Mouse (Mus musculus): ENCODE results near the gene Fam53b. TPM values are rescaled to one million over a fixed set of nuclear protein-coding genes. Genes with fewer than 3 reads are reported as not detected.
A peak's percentile ranks its signal among the peaks of the same experiment; 100 is the strongest.

The Fam53b gene
- 14.8 and 16.1 TPM in 2 replicates for polyA plus RNA-seq (2012; rRNA removed)

GRCm38 (mm10) chr7:132813416-132814088 is at the start of gene Fam53b:
Gene Fam53b, minus strand, starts transcription at chr7:132813886.
- peak; percentile 80 for DNase-seq (ENCODE audit: low read depth)
- peak; percentile 9; the same call in 1 of the 2 replicates for TF ChIP-seq CTCF (IDR thresholded peaks at IDR 0.05; ENCODE audit: borderline replicate concordance, extremely low read depth, insufficient read depth, insufficient read length)
- TF ChIP-seq POLR2A (IDR thresholded peaks at IDR 0.05; ENCODE audit: borderline replicate concordance, extremely low read depth, insufficient read depth, insufficient read length, poor library complexity, severe bottlenecking), result peak; percentile 62

- no peak for TF ChIP-seq CTCF (IDR thresholded peaks at IDR 0.05; ENCODE audit: borderline replicate concordance, extremely low read depth, insufficient read depth, insufficient read length)
- peak; percentile 28; the same call in 1 of the 2 replicates for TF ChIP-seq POLR2A (IDR thresholded peaks at IDR 0.05; ENCODE audit: borderline replicate concordance, extremely low read depth, insufficient read depth, insufficient read length, poor library complexity, severe bottlenecking)
- DNase-seq (ENCODE audit: low read depth), result peak; percentile 96
Observed at GRCm38 (mm10) chr7:132859042-132859958, 45.6 kb upstream of the Fam53b start, which contains the start of gene Abraxas2. Gene Abraxas2, plus strand, starts transcription at chr7:132859225.

- no peak for TF ChIP-seq CTCF (IDR thresholded peaks at IDR 0.05; ENCODE audit: borderline replicate concordance, extremely low read depth, insufficient read depth, insufficient read length)
- no peak for TF ChIP-seq POLR2A (IDR thresholded peaks at IDR 0.05; ENCODE audit: borderline replicate concordance, extremely low read depth, insufficient read depth, insufficient read length, poor library complexity, severe bottlenecking)
- no peak for DNase-seq (ENCODE audit: low read depth)
Observed at GRCm38 (mm10) chr7:132858043-132858608, 44.4 kb upstream of the Fam53b start.

GRCm38 (mm10) chr7:132856083-132856482 is 42.4 kb upstream of the Fam53b start:
- no peak for DNase-seq (ENCODE audit: low read depth)
- TF ChIP-seq CTCF (IDR thresholded peaks at IDR 0.05; ENCODE audit: borderline replicate concordance, extremely low read depth, insufficient read depth, insufficient read length) (no peak), POLR2A (IDR thresholded peaks at IDR 0.05; ENCODE audit: borderline replicate concordance, extremely low read depth, insufficient read depth, insufficient read length, poor library complexity, severe bottlenecking) (no peak)

- TF ChIP-seq POLR2A (IDR thresholded peaks at IDR 0.05; ENCODE audit: borderline replicate concordance, extremely low read depth, insufficient read depth, insufficient read length, poor library complexity, severe bottlenecking), result no peak
- no peak for TF ChIP-seq CTCF (IDR thresholded peaks at IDR 0.05; ENCODE audit: borderline replicate concordance, extremely low read depth, insufficient read depth, insufficient read length)
- DNase-seq (ENCODE audit: low read depth), result peak; percentile 47
Observed at GRCm38 (mm10) chr7:132853946-132854345, 40.3 kb upstream of the Fam53b start.

- peak; percentile 3 for DNase-seq (ENCODE audit: low read depth)
- TF ChIP-seq POLR2A (IDR thresholded peaks at IDR 0.05; ENCODE audit: borderline replicate concordance, extremely low read depth, insufficient read depth, insufficient read length, poor library complexity, severe bottlenecking), result no peak
- no peak for TF ChIP-seq CTCF (IDR thresholded peaks at IDR 0.05; ENCODE audit: borderline replicate concordance, extremely low read depth, insufficient read depth, insufficient read length)
Observed at GRCm38 (mm10) chr7:132853361-132853760, 39.7 kb upstream of the Fam53b start.

- TF ChIP-seq POLR2A (IDR thresholded peaks at IDR 0.05; ENCODE audit: borderline replicate concordance, extremely low read depth, insufficient read depth, insufficient read length, poor library complexity, severe bottlenecking) (peak; percentile 45; the same call in 1 of the 2 replicates), CTCF (IDR thresholded peaks at IDR 0.05; ENCODE audit: borderline replicate concordance, extremely low read depth, insufficient read depth, insufficient read length) (no peak)
- DNase-seq (ENCODE audit: low read depth), result peak; percentile 97
Observed at GRCm38 (mm10) chr7:132852173-132852844, 38.6 kb upstream of the Fam53b start, which contains the start of gene Eef1akmt2. Gene Eef1akmt2, minus strand, starts transcription at chr7:132852673.

- DNase-seq (ENCODE audit: low read depth), result no peak
- TF ChIP-seq POLR2A (IDR thresholded peaks at IDR 0.05; ENCODE audit: borderline replicate concordance, extremely low read depth, insufficient read depth, insufficient read length, poor library complexity, severe bottlenecking) (no peak), CTCF (IDR thresholded peaks at IDR 0.05; ENCODE audit: borderline replicate concordance, extremely low read depth, insufficient read depth, insufficient read length) (no peak)
Observed at GRCm38 (mm10) chr7:132843152-132843551, 29.5 kb upstream of the Fam53b start.

GRCm38 (mm10) chr7:132842455-132842854 is 28.8 kb upstream of the Fam53b start:
- no peak for TF ChIP-seq CTCF (IDR thresholded peaks at IDR 0.05; ENCODE audit: borderline replicate concordance, extremely low read depth, insufficient read depth, insufficient read length)
- TF ChIP-seq POLR2A (IDR thresholded peaks at IDR 0.05; ENCODE audit: borderline replicate concordance, extremely low read depth, insufficient read depth, insufficient read length, poor library complexity, severe bottlenecking), result no peak
- DNase-seq (ENCODE audit: low read depth), result no peak

GRCm38 (mm10) chr7:132841287-132841686 is 27.6 kb upstream of the Fam53b start:
- no peak for DNase-seq (ENCODE audit: low read depth)

More at GRCm38 (mm10) chr7:132841287-132841686, 27.6 kb upstream of the Fam53b start:
- TF ChIP-seq CTCF (IDR thresholded peaks at IDR 0.05; ENCODE audit: borderline replicate concordance, extremely low read depth, insufficient read depth, insufficient read length) (no peak), POLR2A (IDR thresholded peaks at IDR 0.05; ENCODE audit: borderline replicate concordance, extremely low read depth, insufficient read depth, insufficient read length, poor library complexity, severe bottlenecking) (no peak)

All from brain, embryonic 14.5 days (tissue).